Mouse (Mus musculus) embryo, embryonic 9.5 days (tissue): Measurements from ENCODE around the gene Cd80.
A peak's percentile ranks its signal among the peaks of the same experiment; 100 is the strongest.
"Not testable (repeated sequence)": the region's sequence is repeated elsewhere in the genome, so short reads cannot be mapped to it uniquely, and the experiment has no call there.

ENCODE experiments used
- DNase-seq: peaks from one replicate; pipeline ENCODE4 v3.0.0-alpha.2; 2017; ENCODE audit errors: extremely low spot score

Gene Cd80

GRCm38 (mm10) chr16:38472507-38472873 is 17.1 kb downstream of the Cd80 start:
- DNase-seq: no peak

- DNase-seq: no peak
Measured at GRCm38 (mm10) chr16:38473661-38474060, 18.3 kb downstream of the Cd80 start.

DNA sequence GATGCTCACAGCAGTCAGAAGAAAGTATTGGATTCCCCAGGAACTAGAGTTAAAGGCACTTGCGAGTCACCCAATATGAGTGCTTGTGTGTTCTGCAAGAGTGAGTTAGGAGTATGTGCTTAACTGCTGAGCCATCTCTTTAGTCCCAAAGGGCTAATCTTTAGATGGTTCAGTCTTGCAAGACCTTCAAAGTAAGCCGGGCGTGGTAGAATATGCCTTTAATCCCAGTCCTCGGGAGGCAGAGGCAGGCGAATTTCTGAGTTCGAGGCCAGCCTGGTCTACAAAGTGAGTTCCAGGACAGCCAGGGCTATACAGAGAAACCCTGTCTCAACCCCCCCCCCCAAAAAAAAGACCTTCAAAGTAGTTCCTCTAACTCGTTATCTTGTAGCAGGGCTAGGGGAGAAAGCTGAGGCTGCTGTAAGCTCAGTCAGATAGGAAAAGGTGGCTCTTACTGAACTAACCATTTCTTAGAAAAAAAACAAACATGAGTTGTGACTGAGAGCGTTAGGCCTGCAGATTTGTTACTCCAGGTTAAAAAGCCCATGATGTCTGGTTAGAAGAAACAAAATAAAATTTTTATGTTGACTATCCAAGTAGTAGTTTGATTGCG is 19.4 kb downstream of the Cd80 start:
- no peak for DNase-seq

DNA sequence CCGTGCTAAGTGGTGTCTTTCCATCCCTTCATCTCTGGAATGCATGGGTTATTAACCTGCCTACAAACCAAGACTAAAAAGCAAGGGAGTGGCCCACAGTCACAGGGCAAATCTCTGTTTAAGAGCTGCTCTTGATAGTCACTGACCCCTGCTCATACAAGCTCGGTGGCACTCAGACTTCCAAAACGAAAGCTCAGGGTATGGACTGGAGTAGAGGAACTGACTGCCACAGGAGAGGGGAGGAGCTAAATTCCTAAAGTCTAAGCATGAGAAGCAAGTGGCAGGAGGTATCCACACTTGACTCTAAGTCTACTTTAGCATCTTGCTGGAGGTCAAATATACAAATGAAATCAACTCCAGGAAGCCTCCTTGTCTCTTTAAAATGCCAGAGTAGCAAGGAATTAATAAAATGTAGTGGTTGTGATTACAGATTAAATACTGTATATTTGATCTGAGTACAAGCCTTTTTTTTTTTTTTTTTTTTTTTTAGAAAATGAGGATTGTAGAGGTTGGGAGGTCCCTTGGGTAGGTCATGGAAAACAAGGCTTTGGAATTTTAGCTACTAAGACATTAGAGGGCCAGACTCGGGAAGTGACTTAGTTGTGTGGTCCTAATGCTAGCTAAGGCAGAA is 20.4 kb downstream of the Cd80 start:
- DNase-seq: no peak

GRCm38 (mm10) chr16:38476312-38477240 is 21.2 kb downstream of the Cd80 start:
- DNase-seq: peak; percentile 69

- DNase-seq: not testable (repeated sequence)
Measured at GRCm38 (mm10) chr16:38477241-38477608, 21.9 kb downstream of the Cd80 start.

GRCm38 (mm10) chr16:38478296-38478695 is 22.9 kb downstream of the Cd80 start:
- no peak for DNase-seq

GRCm38 (mm10) chr16:38481327-38481726 is 26.0 kb downstream of the Cd80 start:
- no peak for DNase-seq

DNA sequence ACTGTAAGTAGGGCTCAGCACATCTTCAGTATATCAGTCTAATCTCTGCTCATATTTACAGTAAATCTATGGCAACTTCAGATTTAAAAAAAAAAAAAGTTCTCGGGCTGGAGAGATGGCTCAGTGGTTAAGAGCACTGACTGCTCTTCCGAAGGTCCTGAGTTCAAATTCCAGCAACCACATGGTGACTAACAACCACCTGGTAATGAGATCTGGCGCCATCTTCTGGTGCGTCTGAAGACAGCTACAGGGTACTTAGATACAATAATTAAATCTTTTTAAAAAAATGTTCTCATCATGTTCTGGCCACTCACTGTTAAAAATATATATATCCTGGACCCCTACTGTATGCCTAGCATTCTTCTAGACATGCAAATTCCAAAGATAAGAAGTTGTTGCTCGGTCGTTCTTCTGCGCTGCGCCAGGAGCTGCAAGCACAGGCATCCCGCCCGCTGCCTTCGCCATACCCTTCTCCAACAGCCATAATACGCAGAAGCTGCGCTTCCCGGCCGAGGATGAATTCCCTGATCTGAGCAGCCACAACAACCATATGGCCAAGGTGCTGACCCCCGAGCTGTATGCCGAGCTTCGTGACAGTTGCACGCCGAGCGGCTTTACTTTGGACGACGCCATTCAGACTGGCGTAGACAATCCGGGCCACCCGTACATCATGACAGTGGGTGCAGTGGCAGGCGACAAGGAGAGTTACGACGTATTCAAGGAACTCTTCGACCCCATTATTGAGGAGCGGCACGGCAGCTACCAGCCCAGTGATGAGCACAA is 27.6 kb downstream of the Cd80 start:
- peak; percentile 24 for DNase-seq

- no peak for DNase-seq
Measured at GRCm38 (mm10) chr16:38483582-38484309, 28.4 kb downstream of the Cd80 start.

DNA sequence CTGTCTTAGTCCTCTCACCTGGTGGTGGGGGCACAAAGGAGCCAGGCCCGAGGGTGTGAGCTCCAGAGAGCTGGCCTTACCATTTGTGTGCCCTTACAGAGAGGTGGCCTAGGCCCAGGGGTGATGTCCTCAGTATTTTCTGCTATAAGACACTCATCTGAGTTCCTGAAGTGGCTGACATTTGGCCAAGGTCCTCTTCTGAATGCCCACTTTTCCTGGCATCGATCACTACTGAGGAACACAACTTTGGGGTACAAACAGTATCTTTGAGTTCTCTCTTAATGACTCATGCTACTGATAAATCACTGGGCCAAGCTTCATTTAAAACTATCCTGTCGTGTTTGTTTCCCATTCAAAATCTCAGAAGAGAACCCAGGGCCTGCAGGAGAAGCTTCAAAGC is 37.2 kb downstream of the Cd80 start:
- DNase-seq: no peak

- no peak for DNase-seq
Measured at GRCm38 (mm10) chr16:38493890-38494289, 38.5 kb downstream of the Cd80 start.

GRCm38 (mm10) chr16:38496604-38497140 is 41.3 kb downstream of the Cd80 start:
- no peak for DNase-seq

DNA sequence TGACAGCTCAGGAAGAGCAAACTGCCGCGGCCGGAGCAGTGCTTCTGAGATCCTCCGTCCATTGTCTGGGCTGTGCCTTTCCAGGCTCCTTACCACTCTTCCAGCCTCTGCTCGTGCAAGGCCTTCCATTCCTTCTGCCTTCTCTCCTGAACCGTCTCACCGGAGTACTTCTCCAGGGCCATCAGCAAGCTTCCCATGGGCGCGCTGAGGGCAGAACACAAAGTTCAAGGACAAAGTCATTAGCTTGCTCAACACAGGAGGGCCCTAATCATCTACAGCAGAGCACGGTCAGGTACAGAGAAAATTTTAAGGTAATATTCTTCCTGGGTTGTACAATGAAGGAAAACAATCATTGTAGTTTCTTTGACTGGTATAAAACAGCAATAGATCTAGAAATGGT is 47.1 kb downstream of the Cd80 start:
- DNase-seq: no peak

- no peak for DNase-seq
Measured at GRCm38 (mm10) chr16:38503528-38503927, 48.2 kb downstream of the Cd80 start.

GRCm38 (mm10) chr16:38506041-38506634 is 50.8 kb downstream of the Cd80 start:
- DNase-seq: peak; percentile 65

GRCm38 (mm10) chr16:38510846-38511245 is 55.5 kb downstream of the Cd80 start:
- DNase-seq: no peak

GRCm38 (mm10) chr16:38519140-38519539 is 63.8 kb downstream of the Cd80 start:
- DNase-seq: no peak

- peak; percentile 6 for DNase-seq
Measured at GRCm38 (mm10) chr16:38521211-38521987, 66.0 kb downstream of the Cd80 start.
